Mouse (Mus musculus) neural tube, embryonic 14.5 days (tissue): ENCODE data around the gene Olfr1314. TPM values are rescaled to one million over a fixed set of nuclear protein-coding genes. Genes with fewer than 3 reads are reported as not detected.

ENCODE experiments used
- ATAC-seq: fragments of 200-750 bp; cut with Nextera tagmentation; 2 replicates; pipeline ENCODE4 v1.8.0; 2017; ENCODE audit warnings: low read depth, mild to moderate bottlenecking, moderate TSS enrichment, moderate library complexity
- H3K27ac ChIP-seq: fragments of 300-500 bp; sonication (generic); 2 replicates; pipeline ENCODE4 v1.5.1; 2014; ENCODE audit warnings: low read depth, mild to moderate bottlenecking, control low read depth, low read length, moderate library complexity, mixed read lengths
- H3K27me3 ChIP-seq: fragments of 300-500 bp; sonication (generic); 2 replicates; pipeline ENCODE4 v1.6.1; 2014; ENCODE audit warnings: low read length; ENCODE audit not compliant: control insufficient read depth, insufficient read depth
- H3K36me3 ChIP-seq: fragments of 300-500 bp; sonication (generic); 2 replicates; pipeline ENCODE4 v1.6.1; 2014; ENCODE audit warnings: low read length, mixed read lengths; ENCODE audit not compliant: control insufficient read depth, insufficient read depth
- H3K4me1 ChIP-seq: fragments of 300-500 bp; sonication (generic); 2 replicates; pipeline ENCODE4 v1.6.1; 2014; ENCODE audit warnings: low read length; ENCODE audit not compliant: control insufficient read depth, insufficient read depth
- H3K4me2 ChIP-seq: fragments of 300-500 bp; sonication (generic); 2 replicates; pipeline ENCODE4 v1.6.1; 2014; ENCODE audit warnings: mild to moderate bottlenecking, low read depth, low read length, control low read depth
- H3K4me3 ChIP-seq: fragments of 300-500 bp; sonication (generic); 2 replicates; pipeline ENCODE4 v1.5.1; 2014; ENCODE audit warnings: low read depth, low read length, control low read depth, mixed read lengths
- H3K9ac ChIP-seq: fragments of 300-500 bp; sonication (generic); replicated peaks from 2 replicates; pipeline ENCODE4 v1.6.1; 2014; ENCODE audit warnings: low read depth, mild to moderate bottlenecking, control low read depth, low read length, mixed read lengths
- H3K9me3 ChIP-seq: fragments of 300-500 bp; sonication (generic); 2 replicates; pipeline ENCODE4 v1.6.1; 2016; ENCODE audit warnings: low read length; ENCODE audit not compliant: control insufficient read depth
- WGBS: fragments of 180-500 bp; shearing (Covaris S2); extraction: QIAGEN DNeasy Blood & Tissue Kit; methylation state at CpG from one replicate; pipeline ENCODE4 v1.1.7; 2014; 5-methylcytosine and 5-hydroxymethylcytosine counted together
- polyA plus RNA-seq: library from polyadenylated mRNA; unstranded; fragments of >200 nt; fragmentation: Nextera tagmentation; extraction: Ambion mirVana; gene quantifications from 2 replicates; pipeline ENCODE4 v1.2.1, GENCODE M21; 2014

Gene Olfr1314
- polyA plus RNA-seq: not detected in 2 replicates

DNA sequence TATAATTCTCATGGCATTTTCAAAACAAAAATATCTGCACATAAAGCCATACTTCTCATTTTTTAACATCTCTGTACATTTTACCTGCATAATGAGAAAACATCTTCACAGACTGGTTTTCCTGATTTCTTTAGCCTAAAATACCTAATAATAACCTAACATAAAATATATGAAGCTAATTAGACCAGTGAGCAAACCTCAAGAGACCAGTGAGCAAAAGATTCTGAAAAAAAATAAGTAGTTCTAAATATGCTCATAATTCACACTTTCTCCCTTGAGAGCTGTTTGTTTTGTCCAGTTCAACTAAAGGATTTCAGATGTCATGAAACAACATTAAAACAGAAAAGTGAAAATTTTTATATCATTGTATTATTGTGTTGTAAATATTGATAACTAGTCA, at the start of gene Olfr1314:
Gene Olfr1314, minus strand, starts transcription at position 101 of the 400 bp plus-strand sequence.
- Histone ChIP-seq H3K36me3 (no peaks in the 10 kb centered on the region), H3K4me1 (no peaks in the 10 kb centered on the region), H3K9ac (no peak within 1 kb of the TSS), H3K27me3 (no peaks in the 10 kb centered on the region), H3K4me2 (no peak within 1 kb of the TSS), H3K9me3 (no peaks in the 10 kb centered on the region), H3K4me3 (no peak within 1 kb of the TSS), H3K27ac (no peak within 1 kb of the TSS)
- no peak for ATAC-seq

DNA sequence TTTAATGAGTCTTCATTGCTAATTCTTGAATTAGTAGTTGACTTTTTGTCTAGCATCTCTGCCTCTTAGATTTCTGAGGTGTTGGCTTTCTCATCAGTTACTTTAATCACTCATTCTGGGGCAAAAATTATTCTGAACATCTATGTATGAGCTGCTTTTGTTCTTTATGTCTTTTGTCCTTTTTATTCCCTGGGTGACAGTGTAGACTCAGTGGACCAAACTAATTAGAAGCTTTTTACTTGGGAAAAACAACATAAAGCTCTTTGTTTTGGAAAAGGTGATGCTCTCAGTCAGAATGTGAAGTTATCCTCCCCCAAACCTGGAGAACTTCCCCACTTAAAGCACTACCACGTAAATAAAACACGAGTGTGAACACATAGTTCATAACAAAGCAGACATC, 43.4 kb upstream of the Olfr1314 start, which contains the start of gene Olfr1317:
Gene Olfr1317, plus strand, starts transcription at position 301 of the 400 bp plus-strand sequence.
- Histone ChIP-seq H3K4me3 (no peak within 1 kb of the TSS), H3K27me3 (no peaks in the 10 kb centered on the region), H3K27ac (no peak within 1 kb of the TSS), H3K9me3 (no peaks in the 10 kb centered on the region), H3K4me1 (no peaks in the 10 kb centered on the region), H3K36me3 (no peaks in the 10 kb centered on the region), H3K4me2 (no peak within 1 kb of the TSS), H3K9ac (no peak within 1 kb of the TSS)
- ATAC-seq: no peak
- WGBS: 75% methylated on average over 2 of the region's 2 CpGs

DNA sequence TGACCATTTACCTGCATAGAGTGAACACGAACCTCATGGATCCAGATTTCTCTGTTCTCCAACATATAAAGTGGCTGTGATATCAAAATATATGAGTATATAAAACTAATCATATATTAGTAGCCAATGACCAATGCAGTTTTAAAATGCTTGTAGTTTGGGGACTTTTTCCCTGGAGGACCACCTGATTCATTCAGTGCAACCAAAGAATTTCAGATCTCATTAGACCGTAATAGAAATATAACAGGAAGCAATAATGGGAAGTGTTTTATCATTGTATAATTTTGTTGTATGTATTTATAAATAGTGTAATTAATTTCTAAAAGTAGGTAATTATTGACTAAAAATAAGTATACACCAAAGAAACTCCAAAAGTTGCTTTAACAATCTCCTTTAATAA, 38.3 kb upstream of the Olfr1314 start, which contains the start of gene Olfr1316:
Gene Olfr1316, minus strand, starts transcription at position 101 of the 400 bp plus-strand sequence.
- ATAC-seq: no peak
- H3K4me3 ChIP-seq: no peak within 1 kb of the TSS
- H3K4me1 ChIP-seq: no peaks in the 10 kb centered on the region
- no peak within 1 kb of the TSS for H3K4me2 ChIP-seq
- WGBS: 91% methylated on average over 2 of the region's 2 CpGs
- no peaks in the 10 kb centered on the region for H3K36me3 ChIP-seq
- no peak within 1 kb of the TSS for H3K27ac ChIP-seq
- no peak within 1 kb of the TSS for H3K9ac ChIP-seq
- no peaks in the 10 kb centered on the region for H3K9me3 ChIP-seq
- no peaks in the 10 kb centered on the region for H3K27me3 ChIP-seq

DNA sequence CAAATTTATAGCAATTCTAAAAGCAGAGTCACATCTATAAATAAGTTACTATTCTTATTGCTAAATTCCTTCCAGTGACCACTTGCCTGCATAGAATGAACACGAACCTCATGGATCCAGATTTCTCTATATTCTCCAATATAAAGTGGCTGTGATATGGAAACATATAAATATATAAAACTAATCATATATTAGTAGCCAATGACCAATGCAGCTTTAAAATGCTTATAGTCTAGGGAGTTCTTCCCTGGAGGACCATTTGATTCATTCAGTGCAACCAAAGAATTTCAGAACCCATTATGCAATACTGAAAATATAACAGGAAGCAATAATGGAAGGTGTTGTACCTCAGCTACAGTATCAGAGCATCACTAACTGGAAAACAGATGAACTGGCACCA, 18.8 kb upstream of the Olfr1314 start, which contains the start of gene Olfr1315-ps1:
Gene Olfr1315-ps1, minus strand, starts transcription at position 101 of the 400 bp plus-strand sequence.
- 84% methylated on average over 1 of the region's 1 CpGs for WGBS
- Histone ChIP-seq H3K9ac (no peak within 1 kb of the TSS), H3K9me3 (no peaks in the 10 kb centered on the region), H3K4me1 (no peaks in the 10 kb centered on the region), H3K27ac (no peak within 1 kb of the TSS), H3K36me3 (no peaks in the 10 kb centered on the region), H3K27me3 (no peaks in the 10 kb centered on the region), H3K4me2 (no peak within 1 kb of the TSS), H3K4me3 (no peak within 1 kb of the TSS)
- no peak for ATAC-seq

DNA sequence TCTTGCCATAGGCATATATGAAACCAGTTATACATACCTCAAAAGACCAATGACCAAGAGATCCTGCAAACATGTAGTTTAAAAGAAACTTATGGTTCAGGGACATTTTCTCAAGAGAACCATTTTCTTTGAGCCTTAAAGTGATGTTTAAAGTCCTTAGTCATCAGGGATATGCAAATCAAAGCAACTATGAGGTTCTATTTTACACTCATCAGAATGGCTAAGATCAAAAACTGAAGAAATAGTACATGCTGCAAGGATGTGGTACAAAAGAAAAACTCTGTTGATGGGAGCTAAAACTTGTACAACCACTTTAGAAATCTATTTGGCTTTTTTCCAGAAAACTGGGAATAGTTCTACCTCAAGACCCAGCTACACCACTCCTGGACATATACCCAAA, 18.8 kb downstream of the Olfr1314 start, which contains the start of gene Olfr1313:
Gene Olfr1313, minus strand, starts transcription at position 101 of the 400 bp plus-strand sequence.
- Histone ChIP-seq H3K9me3 (no peaks in the 10 kb centered on the region), H3K27ac (no peak within 1 kb of the TSS), H3K27me3 (no peaks in the 10 kb centered on the region), H3K36me3 (no peaks in the 10 kb centered on the region), H3K9ac (no peak within 1 kb of the TSS), H3K4me1 (no peaks in the 10 kb centered on the region), H3K4me2 (no peak within 1 kb of the TSS), H3K4me3 (no peak within 1 kb of the TSS)
- ATAC-seq: no peak

DNA sequence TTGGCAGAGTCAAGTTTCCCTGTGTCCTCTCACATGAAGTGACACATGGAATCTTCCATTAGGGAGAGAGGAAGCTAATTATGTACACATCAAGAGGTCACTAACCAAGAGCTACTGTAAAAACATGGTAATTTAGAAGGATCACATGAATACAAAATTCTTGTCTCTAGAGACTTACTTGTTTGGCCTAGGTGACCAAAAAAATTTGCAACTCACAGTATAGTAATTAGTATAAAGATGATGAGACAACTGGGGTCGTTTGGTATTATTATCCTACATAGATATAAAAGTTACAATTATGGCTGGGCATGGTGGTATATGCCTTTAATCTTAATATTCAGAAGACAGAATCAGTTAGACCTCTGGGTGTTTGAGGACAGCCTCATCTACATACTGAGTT, 46.4 kb downstream of the Olfr1314 start, which contains the start of gene Olfr1312:
Gene Olfr1312, minus strand, starts transcription at position 101 of the 400 bp plus-strand sequence.
- Histone ChIP-seq H3K27me3 (no peaks in the 10 kb centered on the region), H3K4me1 (no peaks in the 10 kb centered on the region), H3K9me3 (no peaks in the 10 kb centered on the region), H3K4me3 (no peak within 1 kb of the TSS), H3K9ac (no peak within 1 kb of the TSS), H3K27ac (no peak within 1 kb of the TSS), H3K36me3 (no peaks in the 10 kb centered on the region), H3K4me2 (no peak within 1 kb of the TSS)
- ATAC-seq: no peak
- WGBS: 41% methylated on average over 1 of the region's 1 CpGs

Other genes with a start within 250 kb of the Olfr1314 start
- gene Olfr1305, start 219.6 kb downstream of the Olfr1314 start, polyA plus RNA-seq: not detected in 2 replicates
- gene Olfr1306, start 180.5 kb downstream of the Olfr1314 start, polyA plus RNA-seq: not detected in 2 replicates
- gene Olfr1307, start 147.3 kb downstream of the Olfr1314 start, polyA plus RNA-seq: 0.03 TPM in 1 of 2 replicates, not detected in the other
- gene Olfr1308, start 131.8 kb downstream of the Olfr1314 start, polyA plus RNA-seq: not detected in 2 replicates
- not detected in 2 replicates for gene Olfr1309, start 106.5 kb downstream of the Olfr1314 start, polyA plus RNA-seq
- not detected in 2 replicates for gene Olfr1310, start 84.1 kb downstream of the Olfr1314 start, polyA plus RNA-seq
- gene Olfr1311, start 72.4 kb downstream of the Olfr1314 start, polyA plus RNA-seq: not detected in 2 replicates
- not detected in 2 replicates for gene Olfr1312, start 46.5 kb downstream of the Olfr1314 start, polyA plus RNA-seq
- not detected in 2 replicates for gene Olfr1313, start 18.9 kb downstream of the Olfr1314 start, polyA plus RNA-seq
- not detected in 2 replicates for gene Olfr1315-ps1, start 18.7 kb upstream of the Olfr1314 start, polyA plus RNA-seq
- gene Olfr1316, start 38.2 kb upstream of the Olfr1314 start, polyA plus RNA-seq: not detected in 2 replicates
- gene Olfr1317, start 43.5 kb upstream of the Olfr1314 start, polyA plus RNA-seq: not detected in 2 replicates
- gene Olfr1318, start 57.4 kb upstream of the Olfr1314 start, polyA plus RNA-seq: 0.08 TPM in 1 of 2 replicates, not detected in the other
- gene Lpcat4, start 142.7 kb upstream of the Olfr1314 start, polyA plus RNA-seq: 22.4 and 26.1 TPM in 2 replicates
- gene Nutm1, start 162.5 kb upstream of the Olfr1314 start, polyA plus RNA-seq: 0.09 TPM in 1 of 2 replicates, not detected in the other
- 156 and 185 TPM in 2 replicates for gene Nop10, start 165.1 kb upstream of the Olfr1314 start, polyA plus RNA-seq
- 26.9 and 28.7 TPM in 2 replicates for gene Slc12a6, start 169.0 kb upstream of the Olfr1314 start, polyA plus RNA-seq
- gene Gm21985, start 169.5 kb upstream of the Olfr1314 start, polyA plus RNA-seq: not detected in 2 replicates